Mouse (Mus musculus): ENCODE data around the gene Cep44. TPM values are rescaled to one million over a fixed set of nuclear protein-coding genes. Genes with fewer than 3 reads are reported as not detected.

The Cep44 gene
- polyA plus RNA-seq, 1 experiment from 2014 or later, result 21.9 TPM

GRCm38 (mm10) chr8:56547866-56548265, 3.0 kb downstream of the Cep44 start:
- no peak overlapping the region for H3K27ac ChIP-seq (replicated peaks)
- H3K9me3 ChIP-seq, result no peaks in the 10 kb centered on the region
- ATAC-seq (ENCODE audit: extremely low read depth, insufficient number of reproducible peaks, low FRiP score, low TSS enrichment), result no peak
- 83% methylated on average over 2 of the region's 2 CpGs for WGBS
- H3K4me1 ChIP-seq, result peaks cover 17% of the 10 kb centered on the region
- no peaks in the 10 kb centered on the region for H3K27me3 ChIP-seq (replicated peaks)
- no peak overlapping the region for H3K4me2 ChIP-seq
- H3K9ac ChIP-seq, result no peak overlapping the region
- peaks cover 30% of the 10 kb centered on the region for H3K36me3 ChIP-seq
- no peak overlapping the region for H3K4me3 ChIP-seq

- Histone ChIP-seq H3K4me2 (no peak overlapping the region), H3K9me3 (no peaks in the 10 kb centered on the region), H3K27ac (replicated peaks) (no peak overlapping the region), H3K36me3 (peaks cover 82% of the 10 kb centered on the region), H3K27me3 (replicated peaks) (no peaks in the 10 kb centered on the region), H3K4me3 (no peak overlapping the region), H3K9ac (no peak overlapping the region), H3K4me1 (no peaks in the 10 kb centered on the region)
- WGBS, result 76% methylated on average over 7 of the region's 7 CpGs
- no peak for ATAC-seq (ENCODE audit: extremely low read depth, insufficient number of reproducible peaks, low FRiP score, low TSS enrichment)
Observed at GRCm38 (mm10) chr8:56540706-56541105, 10.1 kb downstream of the Cep44 start.

GRCm38 (mm10) chr8:56530359-56530758, 20.5 kb downstream of the Cep44 start:
- no peaks in the 10 kb centered on the region for H3K27me3 ChIP-seq (replicated peaks)
- peaks cover 15% of the 10 kb centered on the region for H3K36me3 ChIP-seq
- WGBS, result 5% methylated on average over 3 of the region's 3 CpGs
- no peak overlapping the region for H3K27ac ChIP-seq (replicated peaks)
- no peak overlapping the region for H3K4me3 ChIP-seq
- no peaks in the 10 kb centered on the region for H3K9me3 ChIP-seq
- no peak overlapping the region for H3K9ac ChIP-seq
- no peaks in the 10 kb centered on the region for H3K4me1 ChIP-seq
- H3K4me2 ChIP-seq, result no peak overlapping the region
- no peak for ATAC-seq (ENCODE audit: extremely low read depth, insufficient number of reproducible peaks, low FRiP score, low TSS enrichment)

GRCm38 (mm10) chr8:56528869-56529268, 22.0 kb downstream of the Cep44 start:
- no peaks in the 10 kb centered on the region for H3K27me3 ChIP-seq (replicated peaks)
- no peaks in the 10 kb centered on the region for H3K9me3 ChIP-seq
- H3K4me2 ChIP-seq, result no peak overlapping the region
- no peaks in the 10 kb centered on the region for H3K4me1 ChIP-seq
- ATAC-seq (ENCODE audit: extremely low read depth, insufficient number of reproducible peaks, low FRiP score, low TSS enrichment), result no peak
- no peak overlapping the region for H3K27ac ChIP-seq (replicated peaks)
- no peak overlapping the region for H3K9ac ChIP-seq
- H3K36me3 ChIP-seq, result peaks cover 14% of the 10 kb centered on the region
- 60% methylated on average over 6 of the region's 6 CpGs for WGBS
- H3K4me3 ChIP-seq, result no peak overlapping the region

GRCm38 (mm10) chr8:56521051-56521450, 29.8 kb downstream of the Cep44 start:
- Histone ChIP-seq H3K9me3 (no peaks in the 10 kb centered on the region), H3K4me1 (no peaks in the 10 kb centered on the region), H3K27me3 (replicated peaks) (no peaks in the 10 kb centered on the region), H3K4me2 (no peak overlapping the region), H3K4me3 (no peak overlapping the region), H3K9ac (no peak overlapping the region), H3K27ac (replicated peaks) (no peak overlapping the region), H3K36me3 (no peaks in the 10 kb centered on the region)
- WGBS, result 73% methylated on average over 4 of the region's 4 CpGs
- ATAC-seq (ENCODE audit: extremely low read depth, insufficient number of reproducible peaks, low FRiP score, low TSS enrichment), result no peak

GRCm38 (mm10) chr8:56520249-56520648, 30.6 kb downstream of the Cep44 start:
- Histone ChIP-seq H3K4me2 (no peak overlapping the region), H3K27ac (replicated peaks) (no peak overlapping the region), H3K9me3 (no peaks in the 10 kb centered on the region), H3K9ac (no peak overlapping the region), H3K27me3 (replicated peaks) (no peaks in the 10 kb centered on the region), H3K36me3 (no peaks in the 10 kb centered on the region), H3K4me3 (no peak overlapping the region), H3K4me1 (no peaks in the 10 kb centered on the region)
- ATAC-seq (ENCODE audit: extremely low read depth, insufficient number of reproducible peaks, low FRiP score, low TSS enrichment), result no peak
- WGBS, result 71% methylated on average over 2 of the region's 2 CpGs

GRCm38 (mm10) chr8:56518848-56519247, 32.0 kb downstream of the Cep44 start:
- Histone ChIP-seq H3K4me2 (no peak overlapping the region), H3K4me3 (no peak overlapping the region), H3K36me3 (no peaks in the 10 kb centered on the region), H3K9ac (no peak overlapping the region), H3K27ac (replicated peaks) (no peak overlapping the region), H3K4me1 (no peaks in the 10 kb centered on the region), H3K27me3 (replicated peaks) (no peaks in the 10 kb centered on the region), H3K9me3 (no peaks in the 10 kb centered on the region)
- ATAC-seq (ENCODE audit: extremely low read depth, insufficient number of reproducible peaks, low FRiP score, low TSS enrichment), result no peak
- whole genome bisulfite sequencing, result 72% methylated on average over 6 of the region's 6 CpGs

- Histone ChIP-seq H3K4me2 (no peak overlapping the region), H3K27me3 (replicated peaks) (no peaks in the 10 kb centered on the region), H3K27ac (replicated peaks) (no peak overlapping the region), H3K4me3 (no peak overlapping the region), H3K9ac (no peak overlapping the region), H3K36me3 (no peaks in the 10 kb centered on the region), H3K9me3 (no peaks in the 10 kb centered on the region), H3K4me1 (no peaks in the 10 kb centered on the region)
- 69% methylated on average over 4 of the region's 4 CpGs for WGBS
- ATAC-seq (ENCODE audit: extremely low read depth, insufficient number of reproducible peaks, low FRiP score, low TSS enrichment), result no peak
Observed at GRCm38 (mm10) chr8:56508952-56509479, 41.8 kb downstream of the Cep44 start.

GRCm38 (mm10) chr8:56508318-56508951, 42.4 kb downstream of the Cep44 start:
- Histone ChIP-seq H3K36me3 (no peaks in the 10 kb centered on the region), H3K27me3 (replicated peaks) (no peaks in the 10 kb centered on the region), H3K4me3 (no peak overlapping the region), H3K4me2 (no peak overlapping the region), H3K9me3 (no peaks in the 10 kb centered on the region), H3K9ac (no peak overlapping the region), H3K27ac (replicated peaks) (no peak overlapping the region), H3K4me1 (no peaks in the 10 kb centered on the region)
- no peak for ATAC-seq (ENCODE audit: extremely low read depth, insufficient number of reproducible peaks, low FRiP score, low TSS enrichment)
- WGBS, result 63% methylated on average over 3 of the region's 3 CpGs

- Histone ChIP-seq H3K9ac (no peak overlapping the region), H3K27me3 (replicated peaks) (no peaks in the 10 kb centered on the region), H3K4me3 (no peak overlapping the region), H3K4me1 (no peaks in the 10 kb centered on the region), H3K27ac (replicated peaks) (no peak overlapping the region), H3K36me3 (no peaks in the 10 kb centered on the region), H3K4me2 (no peak overlapping the region), H3K9me3 (no peaks in the 10 kb centered on the region)
- ATAC-seq (ENCODE audit: extremely low read depth, insufficient number of reproducible peaks, low FRiP score, low TSS enrichment), result no peak
Observed at GRCm38 (mm10) chr8:56501911-56502310, 48.9 kb downstream of the Cep44 start.

GRCm38 (mm10) chr8:56489496-56489895, 61.4 kb downstream of the Cep44 start:
- WGBS, result 27% methylated on average over 2 of the region's 2 CpGs

GRCm38 (mm10) chr8:56486006-56486405, 64.8 kb downstream of the Cep44 start:
- Histone ChIP-seq H3K9ac (no peak overlapping the region), H3K27me3 (replicated peaks) (no peaks in the 10 kb centered on the region), H3K4me1 (peaks cover 3% of the 10 kb centered on the region; the same call in 1 of the 2 replicates), H3K4me2 (no peak overlapping the region), H3K27ac (replicated peaks) (no peak overlapping the region), H3K9me3 (no peaks in the 10 kb centered on the region), H3K4me3 (no peak overlapping the region), H3K36me3 (no peaks in the 10 kb centered on the region)
- WGBS, result 30% methylated on average over 3 of the region's 3 CpGs
- ATAC-seq (ENCODE audit: extremely low read depth, insufficient number of reproducible peaks, low FRiP score, low TSS enrichment), result no peak

More at GRCm38 (mm10) chr8:56489496-56489895, 61.4 kb downstream of the Cep44 start:
- no peaks in the 10 kb centered on the region for H3K9me3 ChIP-seq
- H3K27ac ChIP-seq (replicated peaks), result no peak overlapping the region
- no peak overlapping the region for H3K4me3 ChIP-seq
- ATAC-seq (ENCODE audit: extremely low read depth, insufficient number of reproducible peaks, low FRiP score, low TSS enrichment), result no peak
- H3K27me3 ChIP-seq (replicated peaks), result no peaks in the 10 kb centered on the region
- peaks cover 3% of the 10 kb centered on the region; the same call in 1 of the 2 replicates for H3K4me1 ChIP-seq
- H3K9ac ChIP-seq, result no peak overlapping the region
- H3K4me2 ChIP-seq, result no peak overlapping the region
- H3K36me3 ChIP-seq, result no peaks in the 10 kb centered on the region

Data from heart, embryonic 13.5 days (tissue).